Mouse (Mus musculus) spleen, embryonic (tissue): ENCODE data around the gene Trnau1ap.

Experiments
- CTCF ChIA-PET: fragments of 350-600 bp; sonication (Branson Sonifier 250); formaldehyde crosslinking; loops from one replicate; lab custom pipeline; 2022; lab: Charles Lee

The Trnau1ap gene

DNA sequence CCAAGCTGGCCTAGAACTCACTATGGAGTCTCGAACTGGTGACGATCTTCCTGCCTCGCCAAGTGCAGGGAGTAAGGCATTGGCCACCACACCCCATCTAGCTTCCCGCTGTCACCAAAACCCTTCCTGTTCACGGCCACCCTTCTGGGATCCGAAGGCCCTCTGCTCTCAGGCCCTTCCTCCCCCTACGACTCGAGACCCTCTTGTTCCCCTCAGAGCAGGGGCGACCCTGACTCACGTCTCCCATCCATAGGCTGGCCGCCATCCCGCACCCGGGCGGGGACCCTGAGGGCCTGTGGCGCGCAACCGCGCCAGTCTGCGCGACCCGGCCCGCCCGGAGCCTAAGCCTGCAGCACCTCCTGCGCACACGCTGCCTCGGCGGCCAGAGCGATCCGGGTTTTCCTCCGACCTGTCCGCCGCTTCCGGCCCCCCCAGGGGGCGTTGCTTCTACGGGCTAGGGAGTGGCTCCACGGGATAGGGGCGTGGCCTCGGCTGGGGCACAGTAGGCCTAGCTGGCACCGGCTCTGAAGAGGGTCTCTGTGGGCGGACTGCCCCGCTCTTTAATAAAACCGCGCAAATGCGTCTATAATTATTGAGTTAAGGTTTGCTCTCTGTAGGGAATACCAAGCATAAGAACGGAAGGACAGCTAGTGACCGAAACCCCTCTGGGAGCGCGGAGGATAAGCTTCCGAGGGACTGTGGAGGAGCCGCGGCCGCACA is at the start of gene Trnau1ap:
Gene Trnau1ap, minus strand, starts transcription at position 424 of the 720 bp plus-strand sequence.
- CTCF ChIA-PET, result interaction anchor here (0.6 kb wide), 1 partner anchor 312 kb away, joined by 3 read pairs; no protein-coding TSS in a partner anchor

DNA sequence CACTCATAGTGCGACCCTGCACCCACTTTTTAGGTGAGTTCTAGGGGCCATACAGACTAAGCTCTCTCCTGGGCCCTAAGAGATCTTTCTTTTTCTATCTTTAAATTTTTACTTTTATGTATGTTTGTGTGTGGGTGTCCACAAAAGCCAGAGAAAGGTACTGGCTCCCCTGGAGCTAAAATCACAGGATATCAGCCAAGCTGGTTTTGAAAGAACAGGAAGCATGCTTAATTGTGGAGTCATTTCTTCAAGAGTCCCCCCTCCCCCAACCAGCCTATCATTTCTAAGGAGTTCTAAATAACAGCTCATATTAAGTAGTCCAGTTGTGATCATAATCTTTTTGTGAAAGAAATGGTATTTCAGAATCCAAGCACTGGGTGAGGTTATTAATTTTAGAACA is 44.5 kb upstream of the Trnau1ap start:
- CTCF ChIA-PET, result interaction anchor here (0.9 kb wide), 1 partner anchor 91 kb away, joined by 3 read pairs; no protein-coding TSS in a partner anchor

DNA sequence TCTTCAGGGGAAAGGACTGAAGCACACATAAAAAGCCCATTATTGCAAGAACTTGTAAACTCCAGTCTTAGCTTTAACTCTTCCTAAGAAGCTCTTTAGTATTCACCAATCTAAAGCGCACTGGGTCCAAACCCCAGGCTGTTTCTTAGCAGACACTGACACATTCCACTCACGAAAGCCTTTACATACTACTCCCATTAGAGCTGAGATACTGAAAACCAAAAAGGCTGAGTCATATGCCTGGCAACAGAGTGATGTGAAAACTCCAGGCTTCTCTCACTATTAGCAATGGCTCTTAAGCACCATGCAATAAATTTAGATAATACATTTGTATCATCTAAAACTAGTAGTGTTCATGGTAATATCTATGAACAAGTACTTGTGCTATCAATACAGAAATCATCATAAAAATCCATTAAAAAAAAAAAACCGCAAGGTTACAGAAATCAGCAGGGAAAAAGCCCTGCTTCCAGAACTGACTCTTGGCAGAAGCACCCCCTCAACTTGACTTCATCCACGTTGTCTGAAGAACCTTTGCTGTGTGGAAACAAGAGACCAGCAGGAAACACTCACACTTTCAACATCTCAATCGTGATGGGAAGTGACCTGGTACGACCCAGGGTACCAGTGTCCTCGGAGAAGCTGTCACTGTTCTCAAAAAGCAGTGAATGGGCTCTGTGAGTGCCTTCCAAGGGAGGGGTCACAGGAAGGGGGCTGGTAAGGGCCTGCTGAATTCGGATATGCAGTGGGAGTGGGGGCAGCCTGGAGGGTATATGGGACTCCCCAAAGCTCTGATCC is 40.8 kb upstream of the Trnau1ap start:
- CTCF ChIA-PET, result no interaction called here

DNA sequence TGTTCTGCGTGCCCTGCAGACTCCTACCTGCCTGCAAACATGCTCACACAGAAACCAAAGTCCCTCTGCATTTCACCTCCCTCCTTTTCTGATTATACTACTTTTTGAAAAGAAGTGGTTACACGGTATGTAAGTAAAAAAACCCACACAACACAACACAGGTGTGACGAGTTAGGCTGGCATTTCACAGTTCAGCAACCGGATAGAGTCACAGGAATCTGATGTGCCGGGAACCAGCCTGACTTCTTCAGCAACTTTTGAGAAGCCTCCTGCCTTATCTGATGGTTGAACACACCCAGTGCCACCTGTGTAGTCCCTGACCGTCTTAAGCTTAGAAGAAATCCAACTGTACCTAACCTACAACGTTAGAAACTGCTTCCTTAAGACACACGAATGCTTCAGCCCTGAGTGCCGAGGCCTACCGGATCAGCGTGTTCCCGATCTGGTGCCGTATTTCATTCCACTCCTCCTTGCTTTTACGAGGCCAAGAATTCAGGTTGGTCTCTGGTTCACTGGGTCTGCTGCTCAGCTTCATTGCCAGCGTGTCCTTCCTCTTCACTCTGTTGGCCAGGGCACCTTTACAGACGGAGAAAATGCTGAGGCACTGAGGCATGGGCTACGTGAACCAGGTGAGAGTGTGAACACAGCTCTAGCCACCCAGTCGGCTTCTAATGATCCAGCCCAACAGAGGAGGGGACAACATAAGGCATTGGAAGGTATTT is 38.3 kb upstream of the Trnau1ap start:
- CTCF ChIA-PET, result no interaction called here

DNA sequence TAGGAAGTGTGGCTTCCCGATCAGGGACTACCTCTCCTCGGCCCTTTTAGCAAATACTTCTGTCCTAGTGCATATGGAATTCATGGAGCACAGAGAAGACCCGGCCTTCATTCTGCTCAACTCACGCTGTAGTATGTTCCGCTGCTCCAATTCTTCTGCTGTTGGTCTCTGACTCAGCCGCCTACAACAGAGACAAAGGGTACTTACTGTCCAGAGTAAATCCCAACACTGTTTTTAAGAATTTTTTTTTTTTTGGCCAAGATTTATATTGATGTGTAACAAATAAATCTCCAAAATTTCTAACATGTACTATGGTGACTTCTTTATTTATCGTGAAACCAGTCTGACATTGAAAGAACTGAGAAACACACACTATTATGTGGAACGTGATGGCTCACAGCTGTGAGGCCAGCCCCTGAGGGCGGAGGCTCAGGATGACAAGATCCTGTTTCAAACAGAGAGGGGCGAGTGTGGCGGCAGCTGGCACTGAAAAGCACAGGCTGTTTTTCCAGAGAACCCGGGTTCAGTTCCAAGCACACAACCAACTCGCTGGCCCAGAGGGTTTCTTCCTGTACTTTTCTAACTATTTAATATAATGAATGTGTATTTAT is 36.2 kb upstream of the Trnau1ap start:
- CTCF ChIA-PET, result no interaction called here

DNA sequence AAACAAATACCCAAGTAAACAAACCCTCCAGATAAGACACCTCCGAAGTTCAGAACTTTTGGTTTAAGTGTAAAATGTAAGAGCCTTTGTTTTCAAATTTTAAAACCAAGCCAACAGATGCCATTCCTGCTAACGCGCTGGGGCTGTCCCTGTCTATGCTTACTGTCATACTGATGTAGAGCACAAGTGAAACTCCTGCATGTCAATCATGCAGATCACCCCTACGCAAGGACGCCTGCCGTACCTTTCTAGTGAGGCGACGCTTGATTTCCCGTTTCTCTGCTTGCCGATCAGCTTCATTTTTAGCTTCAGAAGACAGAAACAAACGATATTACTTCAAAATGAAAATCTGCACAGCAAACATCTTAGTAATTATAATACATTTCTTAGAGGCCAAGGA is 34.1 kb upstream of the Trnau1ap start:
- CTCF ChIA-PET, result no interaction called here

DNA sequence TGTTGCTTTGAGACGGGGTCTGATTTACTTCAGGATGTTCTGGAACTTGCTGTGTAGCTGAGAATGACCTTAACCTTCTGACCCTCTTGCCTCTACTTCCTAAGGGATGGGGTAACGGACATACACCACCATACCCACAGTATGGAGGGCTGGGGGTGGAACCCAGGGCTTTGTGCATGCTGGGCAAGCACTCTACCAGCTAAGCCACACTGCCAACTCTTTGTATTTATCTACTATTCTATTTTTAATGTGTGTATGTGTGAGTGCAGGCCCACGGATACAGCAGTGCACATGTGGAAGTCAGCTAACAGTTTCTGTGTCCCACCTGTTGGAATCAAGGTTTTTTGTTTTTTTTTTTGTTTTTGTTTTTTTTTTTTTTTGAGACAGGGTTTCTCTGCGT is 30.2 kb upstream of the Trnau1ap start:
- CTCF ChIA-PET, result interaction anchor here (0.6 kb wide), 1 partner anchor 393 kb away, joined by 4 read pairs; no protein-coding TSS in a partner anchor

DNA sequence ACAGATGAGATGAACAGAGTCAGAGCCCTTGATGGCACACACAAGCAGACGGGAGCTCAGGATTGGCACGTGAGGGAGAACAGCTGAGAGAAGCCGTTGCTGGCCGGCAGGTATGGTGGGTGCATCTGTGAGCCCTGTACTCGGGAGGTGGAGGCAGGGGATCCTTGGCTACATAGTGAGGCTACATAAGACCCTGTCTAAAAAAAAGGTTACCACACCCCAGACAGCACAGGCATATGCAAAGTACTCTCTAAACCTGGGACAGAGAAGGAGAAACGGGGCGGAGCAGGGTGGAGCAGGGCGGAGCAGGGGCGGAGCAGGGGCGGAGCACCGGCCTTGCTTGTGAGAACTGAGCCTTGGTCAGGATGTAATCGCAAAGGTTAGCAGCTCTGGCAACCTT is 26.8 kb upstream of the Trnau1ap start:
- CTCF ChIA-PET, result no interaction called here

DNA sequence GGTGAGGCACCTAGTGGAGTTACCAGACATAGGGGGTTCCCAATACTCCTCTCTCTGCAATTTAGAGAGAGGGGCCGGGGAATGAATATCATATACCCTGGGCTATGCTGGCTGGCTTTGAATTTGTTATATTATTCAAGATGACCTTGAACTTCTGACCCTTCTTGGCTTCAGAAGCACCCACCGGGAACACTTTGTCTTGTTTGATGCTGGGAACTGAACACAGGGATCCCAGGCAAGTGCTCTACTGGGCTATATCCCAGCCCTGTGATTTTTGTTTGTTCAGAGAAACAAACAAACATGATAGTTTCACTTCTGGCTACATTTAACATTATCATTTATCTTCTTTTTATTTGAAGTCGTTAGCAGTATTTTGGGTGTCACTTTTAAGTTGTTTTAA is 26.1 kb upstream of the Trnau1ap start:
- CTCF ChIA-PET, result no interaction called here

DNA sequence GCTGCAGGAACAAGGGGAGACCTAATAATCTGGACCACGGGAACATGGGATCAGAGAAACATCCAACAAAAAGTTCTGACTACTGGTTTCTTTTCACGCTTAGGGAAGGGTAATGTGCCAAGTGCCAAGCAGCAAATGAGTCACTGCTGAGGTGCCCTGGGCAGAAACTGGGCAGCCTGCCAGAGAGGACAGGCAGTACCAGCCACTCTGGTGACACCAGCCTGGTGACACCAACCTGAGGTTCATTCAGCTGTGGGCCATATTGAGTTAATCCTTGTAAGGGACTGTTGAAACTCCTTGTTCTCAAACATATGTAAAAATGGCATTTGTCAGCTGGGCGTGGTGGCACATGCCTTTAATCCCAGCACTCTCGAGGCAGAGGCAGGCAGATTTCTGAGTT is 25.2 kb upstream of the Trnau1ap start:
- CTCF ChIA-PET, result no interaction called here

DNA sequence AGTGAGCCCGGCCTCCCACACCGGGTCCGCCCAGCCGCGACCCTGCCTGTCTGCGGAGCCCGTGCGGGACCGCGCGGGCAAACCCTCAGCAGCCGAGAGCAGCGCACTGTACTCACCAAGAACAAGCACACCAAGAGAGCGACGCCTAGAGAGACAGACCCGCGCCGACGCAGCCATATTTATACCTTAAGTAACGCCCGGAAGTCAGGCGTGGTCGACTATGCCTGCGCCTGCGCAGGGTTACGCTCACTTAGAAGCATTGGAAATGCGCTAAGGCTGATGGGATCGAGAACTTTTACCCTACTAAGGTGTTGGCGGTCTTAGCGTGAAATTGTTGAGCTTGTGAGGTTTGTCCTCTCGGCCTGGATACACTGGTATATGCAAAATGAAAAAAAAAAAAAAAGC is 24.1 kb upstream of the Trnau1ap start, which contains the start of gene Rcc1:
Gene Rcc1, minus strand, starts transcription at position 125 of the 405 bp plus-strand sequence.
- CTCF ChIA-PET, result interaction anchor here (0.5 to 0.6 kb wide), 2 partner anchors 164 to 1448 kb away, joined by 3 to 8 read pairs; no protein-coding TSS in a partner anchor

DNA sequence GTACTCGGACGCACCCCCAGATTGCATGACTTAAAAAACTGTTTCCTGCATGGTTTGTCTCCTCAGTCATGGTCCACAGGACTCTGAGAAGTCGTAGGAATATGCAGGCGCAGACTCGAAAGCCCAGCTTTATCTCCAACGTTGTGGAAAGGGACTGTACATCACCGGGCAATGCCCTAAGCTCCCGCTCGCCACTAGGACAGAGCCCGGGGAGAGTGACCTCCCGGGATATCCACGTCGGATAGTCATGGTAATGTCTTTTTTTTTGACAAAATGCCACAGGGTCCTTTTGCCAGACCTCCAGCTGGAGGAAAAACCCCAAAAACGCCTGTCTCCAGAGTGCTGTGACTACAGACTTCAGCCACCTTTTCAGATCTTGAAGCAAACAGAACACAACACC is 23.4 kb upstream of the Trnau1ap start:
- CTCF ChIA-PET, result no interaction called here

DNA sequence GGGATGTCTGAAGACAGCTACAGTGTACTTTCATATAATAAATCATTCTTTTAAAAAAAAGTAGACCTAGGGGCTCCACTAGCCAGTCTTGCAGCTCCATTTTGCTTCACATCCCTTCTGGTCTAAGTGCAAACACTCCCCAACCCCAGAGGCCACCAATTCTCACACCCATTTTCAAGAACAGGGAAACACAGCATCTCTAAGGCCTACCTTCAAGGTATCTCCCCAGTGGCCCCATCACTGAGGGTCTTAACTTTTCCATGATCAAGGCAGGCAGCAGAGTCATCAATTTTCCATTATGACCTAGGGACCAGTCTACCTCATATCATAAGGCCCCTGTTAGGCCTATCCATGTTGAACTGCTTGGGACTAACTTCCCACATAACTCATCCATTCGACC is 22.1 kb upstream of the Trnau1ap start:
- CTCF ChIA-PET, result no interaction called here

DNA sequence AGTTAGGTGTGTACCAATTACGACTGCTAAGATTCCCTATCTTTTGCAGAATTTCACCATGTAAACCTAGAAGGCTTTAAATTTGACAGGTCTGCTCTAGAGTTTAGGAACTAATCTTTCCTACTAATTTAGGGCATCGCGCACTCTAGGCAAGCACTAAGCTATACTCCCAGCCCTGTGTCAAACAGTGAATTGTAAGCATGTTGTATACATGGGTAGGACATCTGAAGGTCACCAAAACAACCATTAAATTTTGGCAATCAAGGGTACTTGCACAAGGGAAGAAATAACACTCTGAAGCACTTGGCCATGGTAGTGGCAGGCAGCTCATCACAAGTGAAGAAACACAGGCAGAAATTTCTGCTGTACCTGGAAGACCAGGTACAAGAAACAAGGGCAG is 21.5 kb upstream of the Trnau1ap start:
- CTCF ChIA-PET, result no interaction called here

DNA sequence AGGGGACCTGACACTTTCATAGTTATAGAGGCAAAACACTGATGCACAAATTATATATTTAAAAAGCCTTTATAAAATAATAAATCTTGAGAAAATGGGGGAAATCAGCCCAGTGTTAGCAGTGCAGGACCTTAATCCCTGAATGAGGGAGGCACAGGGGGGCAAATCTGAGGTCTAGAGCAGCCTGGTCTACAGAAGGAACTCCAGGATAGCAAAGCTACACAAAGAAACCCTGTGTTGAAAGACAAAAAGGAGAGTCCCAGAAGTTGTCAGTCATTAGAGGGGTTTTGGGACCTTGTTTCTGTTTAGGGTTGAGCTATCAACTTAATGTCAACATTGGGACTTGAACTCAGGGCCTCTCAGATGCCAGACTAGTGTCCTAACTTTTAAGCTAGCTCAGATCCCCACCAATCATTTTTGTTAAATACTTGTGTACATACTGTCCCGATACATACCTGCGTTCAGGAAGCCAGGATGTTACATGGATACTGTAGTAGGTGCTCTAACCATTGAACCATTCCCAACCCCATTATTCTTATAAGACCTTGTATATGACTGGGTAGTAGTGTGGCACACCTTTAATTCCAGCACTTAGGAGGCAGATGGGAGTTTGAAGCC is 20.9 kb upstream of the Trnau1ap start:
- CTCF ChIA-PET, result no interaction called here

DNA sequence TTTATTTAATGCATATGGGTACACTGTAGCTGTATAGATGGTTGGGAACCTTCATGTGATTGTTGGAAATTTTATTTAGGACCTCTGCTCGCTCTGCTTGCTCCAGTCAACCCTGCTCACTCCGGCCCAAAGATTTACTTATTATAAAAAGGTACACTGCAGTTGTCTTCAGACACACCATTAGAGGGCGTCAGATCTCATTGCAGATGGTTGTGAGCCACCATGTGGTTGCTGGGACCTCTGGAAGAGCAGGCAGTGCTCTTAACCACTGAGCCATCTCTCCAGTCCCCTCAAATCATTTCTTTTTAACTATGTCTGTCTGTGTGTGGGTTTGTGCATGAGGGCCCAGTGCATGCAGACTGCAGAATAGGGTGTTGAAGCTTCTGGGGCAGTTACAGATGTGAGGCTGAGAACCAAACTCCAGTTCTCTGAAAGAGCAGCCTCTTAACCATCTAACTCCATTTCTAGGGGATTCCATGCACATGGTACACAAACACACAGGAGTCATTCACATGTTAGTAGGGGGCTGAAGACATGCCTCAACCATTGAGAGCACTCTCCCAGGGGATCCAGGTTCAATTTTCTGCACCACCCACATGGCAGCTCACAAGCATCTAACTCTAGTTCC is 20.3 kb upstream of the Trnau1ap start:
- CTCF ChIA-PET, result interaction anchor here (0.6 kb wide), 1 partner anchor 44 kb away, joined by 3 read pairs; no protein-coding TSS in a partner anchor

DNA sequence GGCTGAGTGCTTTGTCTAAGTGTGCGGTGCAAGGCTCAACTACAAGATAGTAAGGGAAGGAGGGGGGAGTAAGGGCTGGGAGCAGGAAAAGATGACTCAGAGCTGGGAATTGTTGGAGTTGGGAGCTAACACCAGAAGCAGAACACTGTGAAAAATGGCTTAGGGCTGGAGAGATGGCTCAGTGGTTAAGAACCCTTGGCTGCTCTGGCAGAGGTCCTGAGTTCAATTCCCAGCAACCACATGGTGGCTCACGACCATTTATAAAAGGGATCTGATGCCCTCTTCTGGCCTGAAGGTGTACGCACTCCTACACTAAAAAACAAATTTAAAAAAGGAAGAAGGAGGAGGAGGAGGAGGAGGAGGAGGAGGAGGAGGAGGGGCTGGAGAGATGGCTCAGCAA is 17.3 kb upstream of the Trnau1ap start:
- CTCF ChIA-PET, result interaction anchor here (0.8 kb wide), 2 partner anchors 46 to 517 kb away, joined by 6 to 7 read pairs; no protein-coding TSS in a partner anchor

DNA sequence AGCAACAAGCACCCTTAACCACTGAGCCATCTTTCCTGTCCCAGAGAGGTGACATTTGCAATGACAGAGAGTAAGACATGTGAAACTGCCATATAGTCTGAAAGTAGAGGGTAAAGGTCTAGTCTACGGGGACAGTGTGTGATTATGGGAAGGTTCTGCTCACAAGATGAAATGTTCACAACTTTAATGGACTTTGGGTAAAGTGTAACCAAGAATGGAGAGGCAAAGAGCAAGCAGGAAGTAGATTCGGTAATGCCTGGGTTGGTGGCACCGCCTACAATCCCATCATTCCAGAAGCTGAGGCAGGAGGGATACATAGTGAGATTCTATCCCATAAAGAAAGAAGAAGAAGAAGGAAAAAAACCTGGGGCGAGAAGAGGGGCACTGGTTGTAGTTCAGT is 16.9 kb upstream of the Trnau1ap start:
- CTCF ChIA-PET, result interaction anchor here (0.8 kb wide), 2 partner anchors 45 to 517 kb away, joined by 6 to 7 read pairs; no protein-coding TSS in a partner anchor

DNA sequence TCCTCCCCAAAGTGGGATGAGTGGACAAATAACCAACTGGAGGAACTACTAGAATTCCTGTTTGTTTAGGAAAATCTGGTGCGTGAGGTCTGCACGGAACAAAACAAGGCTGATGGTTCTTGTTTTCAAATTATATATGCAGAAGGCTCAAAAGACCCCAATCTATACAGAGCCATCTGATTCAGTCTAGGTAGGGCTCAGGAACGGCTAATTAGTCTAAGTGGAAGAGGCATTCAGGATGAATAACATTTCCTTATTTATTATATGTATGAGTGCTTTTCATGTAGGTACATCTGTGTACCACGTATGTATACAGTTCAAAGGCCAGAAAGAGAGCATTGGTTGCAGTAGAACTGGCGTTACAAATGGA is 16.5 kb upstream of the Trnau1ap start:
- CTCF ChIA-PET, result interaction anchor here (0.5 kb wide), 1 partner anchor 783 kb away, joined by 10 read pairs; no protein-coding TSS in a partner anchor

DNA sequence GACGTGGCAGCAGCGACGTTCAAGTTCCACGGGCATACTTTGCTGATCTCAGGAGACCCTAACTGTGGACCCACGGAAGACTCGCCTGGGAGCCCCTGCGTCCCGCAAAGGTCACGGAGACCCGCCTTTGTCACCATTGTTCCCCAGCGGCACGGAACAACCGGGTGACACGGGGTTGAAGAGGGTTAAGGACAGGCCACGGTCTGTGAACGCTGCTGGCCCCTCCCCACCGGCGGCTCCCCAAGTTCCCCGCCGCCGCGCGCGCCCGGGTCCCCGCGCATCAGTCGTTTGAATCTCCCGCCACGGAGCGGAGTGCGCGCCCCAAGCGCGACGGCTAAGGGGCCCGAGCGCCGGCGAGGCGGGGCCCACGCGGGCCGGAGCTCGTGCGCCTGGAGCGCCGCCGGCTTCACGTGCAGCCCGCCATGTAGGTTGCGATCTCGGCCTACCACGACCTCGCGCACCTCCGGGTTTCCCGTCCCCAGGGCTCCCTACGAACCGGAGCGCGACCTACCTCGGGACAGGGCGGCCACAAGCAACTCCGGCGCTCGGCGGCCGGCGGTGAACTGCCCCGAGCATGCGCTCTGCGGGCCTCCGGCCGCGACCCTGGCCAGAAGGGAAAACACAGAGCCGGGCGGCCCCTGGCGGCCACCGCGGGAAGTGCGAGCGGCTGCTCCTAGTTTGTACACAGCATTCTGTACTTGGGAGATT is 16.0 kb upstream of the Trnau1ap start:
- CTCF ChIA-PET, result interaction anchor here (0.5 kb wide), 1 partner anchor 783 kb away, joined by 10 read pairs; no protein-coding TSS in a partner anchor
